Mouse (Mus musculus) embryo, embryonic 11.5 days (tissue): Measurements from ENCODE around the gene Gast.
A peak's percentile ranks its signal among the peaks of the same experiment; 100 is the strongest.
"Not testable (repeated sequence)": the region's sequence is repeated elsewhere in the genome, so short reads cannot be mapped to it uniquely, and the experiment has no call there.

Experiments
- DNase-seq: peaks from one replicate; pipeline ENCODE4 v3.0.0-alpha.2; 2012; ENCODE audit warnings: low read depth, low spot score

Gene Gast

GRCm38 (mm10) chr11:100361059-100361458, 26.9 kb downstream of the Gast start:
- not testable (repeated sequence) for DNase-seq

DNA sequence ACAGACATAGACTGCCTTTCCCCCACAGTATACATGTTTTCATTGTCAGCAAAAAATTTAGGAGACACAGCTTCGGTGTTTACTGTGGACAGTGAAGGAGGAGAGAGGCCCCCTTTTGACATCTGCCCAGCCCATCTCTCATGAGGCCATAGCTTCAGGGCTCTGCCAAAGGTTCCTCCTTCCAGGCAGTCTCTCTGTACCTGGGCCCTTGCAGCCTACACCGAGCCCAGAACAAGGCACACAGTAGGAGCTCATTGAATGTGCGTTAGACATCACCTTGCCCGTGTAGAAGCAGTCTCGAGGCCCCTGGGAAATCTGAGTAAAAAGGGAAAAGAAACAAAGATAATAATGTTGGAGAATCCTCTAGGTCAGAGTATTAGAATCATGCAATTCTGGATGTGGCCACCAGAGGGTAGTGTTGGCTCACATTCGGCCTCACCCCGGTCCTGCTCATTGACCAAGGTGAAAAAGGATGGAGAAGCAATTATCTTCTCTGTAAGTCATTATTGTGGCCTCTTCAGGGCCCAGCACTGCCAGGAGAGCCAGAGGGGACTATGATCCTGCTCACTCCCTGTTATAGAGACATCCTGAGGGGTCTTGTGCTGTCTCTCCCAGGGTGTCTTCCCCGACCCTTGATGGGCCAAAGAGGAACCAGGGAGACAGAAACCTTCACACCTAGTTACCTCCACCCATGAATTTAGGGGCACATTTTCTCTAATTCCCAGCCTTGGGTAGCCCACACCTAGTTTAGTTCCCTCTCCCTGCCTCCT, 28.2 kb downstream of the Gast start:
- DNase-seq = peak; percentile 58

DNA sequence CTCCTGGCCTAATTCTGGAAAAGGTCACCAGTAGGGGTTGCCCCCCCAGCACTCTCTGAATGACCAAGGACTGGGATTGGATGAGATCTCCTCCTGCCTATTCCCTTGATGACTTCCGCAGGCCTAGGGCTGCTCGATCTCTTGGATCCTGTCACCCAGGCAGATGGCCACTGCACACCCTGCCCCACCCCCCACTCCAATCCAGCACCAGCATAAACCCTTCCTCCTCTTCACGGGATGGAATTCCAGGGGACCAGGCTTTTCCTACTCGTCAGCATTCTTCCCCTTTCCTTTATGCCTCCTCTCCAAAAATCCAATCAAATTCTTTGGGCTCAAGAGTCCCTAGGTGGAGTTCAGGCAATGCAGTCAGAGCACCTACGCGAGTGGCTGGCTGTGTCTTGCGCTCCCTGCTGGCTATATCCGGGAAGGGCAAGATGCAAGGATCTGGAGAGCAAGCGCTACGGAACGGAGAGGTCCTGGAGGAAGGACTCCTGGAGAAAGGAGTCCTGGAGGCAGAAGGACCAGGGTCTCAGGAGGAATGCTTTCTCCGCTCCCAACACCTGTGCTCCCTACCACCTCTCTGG, 28.9 kb downstream of the Gast start:
- peak; percentile 37 for DNase-seq

DNA sequence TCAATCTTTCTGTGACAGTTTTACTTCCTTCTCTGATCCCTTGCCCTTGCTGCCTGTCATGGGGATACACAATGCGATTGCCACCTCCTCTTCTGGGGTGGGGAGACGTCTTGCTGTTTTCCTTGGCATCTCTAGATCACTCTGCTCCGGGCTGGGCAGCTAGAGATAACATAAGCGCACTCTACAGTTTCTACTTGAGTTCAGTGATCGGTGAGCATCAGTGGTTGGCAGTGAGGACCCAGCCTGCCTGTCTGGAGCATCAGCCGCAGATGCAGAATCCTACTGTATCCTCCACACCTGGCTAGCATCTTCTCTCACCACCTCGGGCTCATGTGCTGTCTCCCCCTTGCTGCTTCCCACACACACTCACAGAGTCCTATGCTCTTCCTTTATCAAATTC, 34.9 kb downstream of the Gast start:
- DNase-seq = no peak

DNA sequence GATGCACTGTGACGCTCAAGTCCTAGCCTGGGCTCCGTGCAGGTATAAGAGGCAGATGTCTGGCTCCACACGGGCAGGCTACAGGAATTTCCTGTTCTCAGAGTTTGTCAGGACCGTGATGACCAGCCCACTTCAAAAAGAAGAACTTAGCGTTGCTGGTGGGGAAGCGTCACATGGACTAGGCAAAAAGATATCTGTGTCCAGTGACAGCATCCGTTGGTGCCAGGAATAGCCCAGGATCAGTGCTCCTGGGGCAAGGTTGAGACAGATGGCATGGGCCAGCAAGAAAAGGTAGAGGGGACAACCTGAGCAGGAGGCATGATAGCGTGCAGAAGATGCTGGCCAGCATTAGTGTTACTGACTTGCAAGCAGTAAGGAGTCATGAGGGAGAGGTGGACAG, 35.6 kb downstream of the Gast start:
- no peak for DNase-seq

DNA sequence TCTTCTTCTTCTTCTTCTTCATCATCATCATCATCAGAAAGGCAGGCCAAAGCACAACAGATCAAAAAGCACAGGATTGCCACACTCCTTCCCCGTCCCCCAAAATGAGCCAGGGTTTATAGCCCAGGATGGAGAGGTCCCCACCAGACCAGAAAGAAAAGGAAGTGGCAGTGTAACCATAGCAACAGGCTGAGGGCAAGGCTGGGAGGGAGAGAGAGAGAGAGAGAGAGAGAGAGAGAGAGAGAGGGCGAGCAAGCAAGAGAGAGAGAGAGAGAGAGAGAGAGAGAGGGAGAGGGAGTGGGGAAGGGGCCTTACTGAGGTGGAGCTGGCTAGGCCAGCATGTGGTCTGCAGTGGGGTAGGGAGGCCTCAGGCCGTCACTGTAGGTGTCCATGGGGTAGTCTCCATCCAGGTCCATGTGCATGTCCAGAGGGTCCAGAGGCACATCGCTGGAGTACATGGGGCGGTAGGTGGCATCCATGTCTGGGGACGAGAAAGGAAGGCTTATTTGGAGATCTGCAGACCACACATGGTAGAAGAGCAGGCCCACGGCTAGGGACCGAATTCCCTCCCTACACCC, 37.9 kb downstream of the Gast start:
- DNase-seq = no peak

- DNase-seq = no peak
Observed at GRCm38 (mm10) chr11:100375127-100375526, 40.9 kb downstream of the Gast start.

- no peak for DNase-seq
Observed at GRCm38 (mm10) chr11:100376005-100376404, 41.8 kb downstream of the Gast start.

- no peak for DNase-seq
Observed at GRCm38 (mm10) chr11:100376746-100377389, 42.7 kb downstream of the Gast start.

DNA sequence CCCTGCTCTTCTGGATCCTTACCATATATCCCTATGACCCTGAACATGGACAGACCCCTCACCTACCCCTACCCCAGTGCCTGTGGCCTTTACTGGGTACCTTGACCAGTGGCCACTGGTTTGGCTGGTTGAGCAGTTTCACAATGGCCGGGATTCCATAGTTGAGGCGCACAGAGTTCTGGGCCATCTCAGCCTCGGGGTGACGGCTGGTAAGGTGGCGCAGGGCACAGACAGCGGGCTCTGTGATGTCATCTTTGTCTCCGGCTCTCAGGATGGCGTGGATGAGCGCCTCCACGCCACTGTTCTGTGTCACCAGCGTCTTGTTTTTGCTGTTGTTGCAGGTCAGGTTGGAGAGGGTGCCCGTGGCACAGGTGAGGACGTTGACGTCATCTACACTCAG, 43.8 kb downstream of the Gast start:
- DNase-seq = no peak

GRCm38 (mm10) chr11:100378446-100378845, 44.2 kb downstream of the Gast start:
- no peak for DNase-seq

GRCm38 (mm10) chr11:100379311-100379710, 45.1 kb downstream of the Gast start:
- no peak for DNase-seq

GRCm38 (mm10) chr11:100382682-100383081, 48.5 kb downstream of the Gast start:
- DNase-seq = no peak

DNA sequence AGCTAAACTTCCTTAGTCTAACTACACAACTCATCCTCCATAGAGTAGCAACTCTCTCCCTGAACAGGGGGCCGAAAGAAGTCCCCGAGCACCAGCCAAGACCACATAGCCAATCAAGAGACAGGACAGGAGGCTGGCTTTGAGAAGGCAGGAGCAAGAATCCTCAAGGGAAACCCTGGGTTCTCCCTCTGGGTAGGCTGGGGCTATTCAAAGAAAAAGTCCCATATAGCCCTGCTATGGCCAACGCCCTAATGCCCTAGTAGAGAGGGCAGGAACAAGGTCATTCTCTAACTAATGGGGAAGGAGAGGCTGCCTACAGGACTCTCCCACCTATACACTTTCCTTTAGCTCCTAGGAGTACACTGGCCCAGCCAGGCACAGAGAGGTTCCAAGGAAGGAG, 50.8 kb downstream of the Gast start:
- DNase-seq = no peak

- DNase-seq = no peak
Observed at GRCm38 (mm10) chr11:100386586-100386985, 52.4 kb downstream of the Gast start.
